Mouse (Mus musculus) heart, embryonic 11.5 days (tissue): Measurements from ENCODE around the gene Nup133. TPM values are rescaled to one million over a fixed set of nuclear protein-coding genes. Genes with fewer than 3 reads are reported as not detected.
A peak's percentile ranks its signal among the peaks of the same experiment; 100 is the strongest.

Experiments used
- ATAC-seq: fragments of 200-750 bp; cut with Nextera tagmentation; replicated peaks from 2 replicates; pipeline ENCODE4 v1.8.0; 2017; ENCODE audit warnings: moderate library complexity; ENCODE audit not compliant: insufficient number of reproducible peaks, low FRiP score, low TSS enrichment
- H3K27ac ChIP-seq: fragments of 300-500 bp; sonication (generic); 2 replicates; pipeline ENCODE4 v1.5.1; 2014; ENCODE audit warnings: mild to moderate bottlenecking, low read depth, low read length
- H3K27me3 ChIP-seq: fragments of 300-500 bp; sonication (generic); 2 replicates; pipeline ENCODE4 v1.6.1; 2014; ENCODE audit warnings: mild to moderate bottlenecking, low read length, mixed read lengths; ENCODE audit not compliant: control insufficient read depth, insufficient read depth
- H3K36me3 ChIP-seq: fragments of 300-500 bp; sonication (generic); 2 replicates; pipeline ENCODE4 v1.6.1; 2014; ENCODE audit warnings: mild to moderate bottlenecking, low read length, moderate library complexity, mixed read lengths; ENCODE audit not compliant: control insufficient read depth, insufficient read depth
- H3K4me1 ChIP-seq: fragments of 300-500 bp; sonication (generic); 2 replicates; pipeline ENCODE4 v1.6.1; 2014; ENCODE audit warnings: low read length; ENCODE audit not compliant: control insufficient read depth, insufficient read depth
- H3K4me2 ChIP-seq: fragments of 300-500 bp; sonication (generic); 2 replicates; pipeline ENCODE4 v1.6.1; 2014; ENCODE audit warnings: mild to moderate bottlenecking, moderate library complexity
- H3K4me3 ChIP-seq: fragments of 300-500 bp; sonication (generic); 2 replicates; pipeline ENCODE4 v1.5.1; 2014; ENCODE audit warnings: low read depth, low read length
- H3K9ac ChIP-seq: fragments of 300-500 bp; sonication (generic); 2 replicates; pipeline ENCODE4 v1.6.1; 2014; ENCODE audit warnings: mild to moderate bottlenecking, low read depth, low read length, moderate library complexity
- H3K9me3 ChIP-seq: fragments of 300-500 bp; sonication (generic); replicated peaks from 2 replicates; pipeline ENCODE4 v1.6.1; 2016; ENCODE audit warnings: low read length; ENCODE audit not compliant: control insufficient read depth
- WGBS: fragments of 180-500 bp; shearing (Covaris S2); extraction: QIAGEN DNeasy Blood & Tissue Kit; methylation state at CpG from one replicate; pipeline ENCODE4 v1.1.7; 2014; ENCODE audit not compliant: insufficient replicate concordance; 5-methylcytosine and 5-hydroxymethylcytosine counted together
- polyA plus RNA-seq: library from polyadenylated mRNA; unstranded; fragments of >200 nt; fragmentation: Nextera tagmentation; extraction: Ambion mirVana; gene quantifications from 2 replicates; pipeline ENCODE4 v1.2.1, GENCODE M21; 2014

Gene Nup133
- polyA plus RNA-seq, 1 experiment from 2014 or later: 31.5 TPM

GRCm38 (mm10) chr8:123877865-123878264 lies 71.2 kb downstream of the Nup133 start:
- Histone ChIP-seq H3K4me3 (no peak overlapping the region), H3K9ac (no peak overlapping the region), H3K27ac (no peak overlapping the region), H3K4me2 (no peak overlapping the region), H3K4me1 (peaks cover 6% of the 10 kb centered on the region), H3K9me3 (no peaks in the 10 kb centered on the region), H3K36me3 (no peaks in the 10 kb centered on the region), H3K27me3 (no peaks in the 10 kb centered on the region)
- ATAC-seq: no peak
- WGBS: 77% methylated on average over 2 of the region's 2 CpGs

GRCm38 (mm10) chr8:123874324-123874723 lies 74.7 kb downstream of the Nup133 start:
- H3K27ac ChIP-seq: no peak overlapping the region
- peaks cover 12% of the 10 kb centered on the region; the same call in 1 of the 2 replicates for H3K4me1 ChIP-seq
- H3K36me3 ChIP-seq: no peaks in the 10 kb centered on the region
- ATAC-seq: no peak
- H3K9ac ChIP-seq: no peak overlapping the region
- H3K4me3 ChIP-seq: no peak overlapping the region
- no peak overlapping the region for H3K4me2 ChIP-seq
- 65% methylated on average over 11 of the region's 11 CpGs for WGBS
- H3K27me3 ChIP-seq: no peaks in the 10 kb centered on the region
- H3K9me3 ChIP-seq: no peaks in the 10 kb centered on the region

GRCm38 (mm10) chr8:123873364-123873763 lies 75.7 kb downstream of the Nup133 start:
- no peak for ATAC-seq
- Histone ChIP-seq H3K27ac (no peak overlapping the region), H3K36me3 (no peaks in the 10 kb centered on the region), H3K4me2 (no peak overlapping the region), H3K9me3 (no peaks in the 10 kb centered on the region), H3K4me1 (peaks cover 12% of the 10 kb centered on the region; the same call in 1 of the 2 replicates), H3K9ac (no peak overlapping the region), H3K27me3 (no peaks in the 10 kb centered on the region), H3K4me3 (no peak overlapping the region)
- 24% methylated on average over 6 of the region's 6 CpGs for WGBS

- H3K4me3 ChIP-seq: no peak overlapping the region
- no peaks in the 10 kb centered on the region for H3K36me3 ChIP-seq
- H3K9me3 ChIP-seq: no peaks in the 10 kb centered on the region
- no peak for ATAC-seq
- H3K9ac ChIP-seq: 0 out of 2 replicates have a peak overlapping the region, but pooled peaks have one; percentile 10
- peaks cover 12% of the 10 kb centered on the region; the same call in 1 of the 2 replicates for H3K4me1 ChIP-seq
- H3K27ac ChIP-seq: 0 out of 2 replicates have a peak overlapping the region, but pooled peaks have one; percentile 37
- H3K27me3 ChIP-seq: no peaks in the 10 kb centered on the region
- H3K4me2 ChIP-seq: peak overlapping the region; percentile 8
- WGBS: 52% methylated on average over 9 of the region's 9 CpGs
Measured at GRCm38 (mm10) chr8:123872048-123872447, 77.0 kb downstream of the Nup133 start.

- H3K9ac ChIP-seq: no peak overlapping the region
- no peak overlapping the region for H3K27ac ChIP-seq
- WGBS: 40% methylated on average over 5 of the region's 5 CpGs
- H3K4me3 ChIP-seq: no peak overlapping the region
- no peaks in the 10 kb centered on the region; the same call in 1 of the 2 replicates for H3K27me3 ChIP-seq
- H3K4me1 ChIP-seq: peaks cover 4% of the 10 kb centered on the region
- H3K36me3 ChIP-seq: no peaks in the 10 kb centered on the region
- no peak overlapping the region for H3K4me2 ChIP-seq
- no peak for ATAC-seq
- no peaks in the 10 kb centered on the region for H3K9me3 ChIP-seq
Measured at GRCm38 (mm10) chr8:123866971-123867370, 82.1 kb downstream of the Nup133 start.

GRCm38 (mm10) chr8:123865786-123866185 lies 83.3 kb downstream of the Nup133 start:
- Histone ChIP-seq H3K27me3 (no peaks in the 10 kb centered on the region; the same call in 1 of the 2 replicates), H3K36me3 (no peaks in the 10 kb centered on the region), H3K4me1 (peaks cover 3% of the 10 kb centered on the region; the same call in 1 of the 2 replicates), H3K27ac (no peak overlapping the region), H3K9ac (no peak overlapping the region), H3K4me3 (no peak overlapping the region), H3K9me3 (no peaks in the 10 kb centered on the region), H3K4me2 (no peak overlapping the region)
- no peak for ATAC-seq
- WGBS: 70% methylated on average over 7 of the region's 7 CpGs

GRCm38 (mm10) chr8:123860386-123860785 lies 88.7 kb downstream of the Nup133 start:
- Histone ChIP-seq H3K36me3 (no peaks in the 10 kb centered on the region), H3K4me3 (peak overlapping the region; percentile 94; the same call in 1 of the 2 replicates), H3K9ac (no peak overlapping the region), H3K27me3 (peaks cover 4% of the 10 kb centered on the region), H3K9me3 (no peaks in the 10 kb centered on the region), H3K4me2 (peak overlapping the region; percentile 70; the same call in 1 of the 2 replicates), H3K27ac (no peak overlapping the region), H3K4me1 (peaks cover 10% of the 10 kb centered on the region)
- WGBS: 65% methylated on average over 4 of the region's 4 CpGs
- ATAC-seq: no peak

- peaks cover 4% of the 10 kb centered on the region for H3K27me3 ChIP-seq
Measured at GRCm38 (mm10) chr8:123859648-123860259, 89.3 kb downstream of the Nup133 start, which contains the start of gene Ccsap. Ccsap (minus strand) TSS chr8:123860209.

More at GRCm38 (mm10) chr8:123859648-123860259, 89.3 kb downstream of the Nup133 start, which contains the start of gene Ccsap:
- Histone ChIP-seq H3K4me1 (peaks cover 10% of the 10 kb centered on the region), H3K27ac (peak within 1 kb of the TSS; percentile 50), H3K36me3 (no peaks in the 10 kb centered on the region), H3K9me3 (no peaks in the 10 kb centered on the region), H3K4me2 (peak within 1 kb of the TSS; percentile 70), H3K9ac (peak within 1 kb of the TSS; percentile 76), H3K4me3 (peak within 1 kb of the TSS; percentile 94)
- peak; percentile 67 for ATAC-seq
- 1% methylated on average over 48 of the region's 48 CpGs for WGBS
